Mouse (Mus musculus) liver, embryonic 14.5 days (tissue): ENCODE results near the gene Brd2.

ENCODE experiments used
- CTCF ChIP-seq: IDR thresholded peaks from 2 replicates; pipeline ENCODE4 v1.5.1; 2016; ENCODE audit warnings: antibody characterized with exemption, low read depth, control low read depth
- EP300 ChIP-seq: IDR thresholded peaks from 2 replicates; pipeline ENCODE4 v1.6.1; 2016; ENCODE audit warnings: antibody characterized with exemption, low read depth

DNA sequence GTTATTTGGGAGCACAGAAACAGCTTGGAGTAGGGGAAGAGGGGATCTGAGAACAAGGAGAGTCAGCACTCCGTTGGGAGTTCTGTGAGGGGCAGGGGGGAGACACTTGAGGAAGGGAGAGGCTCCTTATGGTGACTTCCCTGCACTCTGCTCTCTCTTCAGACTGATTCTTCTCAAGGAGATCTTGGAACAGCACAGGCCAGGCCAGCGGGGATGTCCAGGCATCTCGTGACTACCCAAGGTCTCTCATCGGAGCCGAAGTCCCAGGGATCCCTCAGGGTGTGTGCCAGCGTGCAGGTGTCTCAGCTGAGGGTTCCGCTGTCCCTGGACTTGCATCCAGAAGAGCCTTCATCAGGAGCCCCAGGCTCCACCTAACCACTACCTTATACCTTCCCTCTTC lies 16.2 kb upstream of the Brd2 start:
- no peak for TF ChIP-seq CTCF
- no peak for TF ChIP-seq EP300
